Mouse (Mus musculus) embryonic facial prominence, embryonic 14.5 days (tissue): ENCODE measurements around the gene Pdyn. TPM values are rescaled to one million over a fixed set of nuclear protein-coding genes. Genes with fewer than 3 reads are reported as not detected.

ENCODE experiments used
- polyA plus RNA-seq: library from polyadenylated mRNA; unstranded; fragments of >200 nt; fragmentation: Nextera tagmentation; extraction: Ambion mirVana; gene quantifications from 2 replicates; pipeline ENCODE4 v1.2.1, GENCODE M21; 2014

The Pdyn gene
- polyA plus RNA-seq, 1 experiment from 2014 or later = 0.21 TPM

Other genes starting within 250 kb of the Pdyn start
- 0.24 and 0.39 TPM in 2 replicates for gene F830045P16Rik, start 163.2 kb downstream of the Pdyn start, polyA plus RNA-seq
- gene Sirpa, start 107.0 kb downstream of the Pdyn start, polyA plus RNA-seq = 36.1 and 39.1 TPM in 2 replicates
- gene Stk35, start 100.7 kb upstream of the Pdyn start, polyA plus RNA-seq = 12.7 and 13.7 TPM in 2 replicates